Mouse (Mus musculus) kidney, postnatal 4 days (tissue): ENCODE data around the gene Rasgrf1.
"Not testable (repeated sequence)": the region's sequence is repeated elsewhere in the genome, so short reads cannot be mapped to it uniquely, and the experiment has no call there.

Experiments
- DNase-seq, 2 experiments: peaks; one replicate each; pipeline ENCODE4 v3.0.0; 2021; ENCODE audit warnings: mixed read lengths in 2 of 2

Rasgrf1 gene

DNA sequence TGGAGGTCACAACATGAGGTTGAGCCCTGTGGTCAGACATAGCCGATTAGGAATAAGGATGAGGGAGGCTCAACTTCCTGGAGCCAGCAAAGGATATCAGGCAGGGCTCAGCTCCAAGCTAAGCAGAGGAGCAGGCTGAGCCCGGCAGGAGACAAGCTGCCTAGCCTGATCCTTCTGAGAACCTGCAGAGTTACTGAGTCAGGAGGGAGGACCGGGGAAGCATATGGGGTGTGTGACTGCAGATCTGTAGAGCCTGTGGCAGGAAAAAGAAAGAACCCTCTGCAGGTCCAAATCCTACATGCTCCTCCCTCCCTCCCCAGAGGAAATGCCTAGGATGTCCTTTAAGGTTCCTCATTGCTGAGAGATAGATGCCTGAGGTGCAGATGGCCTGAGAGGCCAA, 62.6 kb downstream of the Rasgrf1 start:
- no peak for DNase-seq

- DNase-seq = peak in 1 of 2 experiments; percentile 22
These were observed 64.1 kb downstream of the Rasgrf1 start for GRCm38 (mm10) chr9:89973856-89974255.

DNA sequence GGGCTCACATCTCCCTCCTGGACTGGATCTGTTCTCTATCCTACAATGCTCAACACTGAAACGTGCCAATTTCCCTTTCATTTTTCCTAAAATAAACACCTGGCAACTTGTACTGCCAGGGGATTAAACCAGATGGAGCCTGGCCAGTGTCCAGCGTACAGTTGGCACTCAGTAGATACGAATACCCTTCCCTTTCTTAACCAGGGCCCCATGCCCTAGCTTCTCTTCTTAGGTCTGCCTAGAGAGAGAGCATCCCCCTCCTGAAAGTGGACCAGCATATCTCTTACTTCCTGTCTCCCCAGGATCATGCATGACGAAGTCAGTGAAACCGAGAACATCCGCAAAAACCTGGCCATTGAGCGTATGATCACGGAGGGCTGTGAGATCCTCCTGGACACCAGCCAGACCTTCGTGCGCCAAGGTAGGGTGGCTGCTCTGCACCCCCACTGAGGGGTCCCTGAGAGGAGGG, 64.8 kb downstream of the Rasgrf1 start:
- DNase-seq = no peak

- DNase-seq = peak in 1 of 2 experiments; percentile 35
These were observed 66.7 kb downstream of the Rasgrf1 start for GRCm38 (mm10) chr9:89976366-89976940.

GRCm38 (mm10) chr9:89979248-89979647, 69.5 kb downstream of the Rasgrf1 start:
- no peak for DNase-seq

DNA sequence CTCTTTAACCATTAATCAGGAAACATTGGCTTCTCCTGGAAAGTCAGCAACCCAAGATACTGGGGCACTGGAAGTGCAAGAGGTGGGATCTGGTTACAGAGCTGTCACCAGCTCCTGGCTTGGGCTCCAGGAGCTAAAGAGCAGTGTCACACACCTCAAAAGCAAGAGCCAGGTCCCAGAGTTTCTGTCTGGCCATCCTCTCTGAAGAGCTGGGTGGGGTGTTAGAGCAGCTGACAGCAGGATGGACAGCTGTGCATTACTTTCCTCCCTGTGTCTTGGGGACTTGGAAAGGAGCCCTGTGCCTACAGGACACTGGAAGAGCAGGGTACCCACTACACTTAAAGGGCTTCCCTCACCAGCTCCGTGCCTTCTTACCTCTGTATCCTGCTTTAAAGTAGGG, 72.5 kb downstream of the Rasgrf1 start:
- no peak for DNase-seq

DNA sequence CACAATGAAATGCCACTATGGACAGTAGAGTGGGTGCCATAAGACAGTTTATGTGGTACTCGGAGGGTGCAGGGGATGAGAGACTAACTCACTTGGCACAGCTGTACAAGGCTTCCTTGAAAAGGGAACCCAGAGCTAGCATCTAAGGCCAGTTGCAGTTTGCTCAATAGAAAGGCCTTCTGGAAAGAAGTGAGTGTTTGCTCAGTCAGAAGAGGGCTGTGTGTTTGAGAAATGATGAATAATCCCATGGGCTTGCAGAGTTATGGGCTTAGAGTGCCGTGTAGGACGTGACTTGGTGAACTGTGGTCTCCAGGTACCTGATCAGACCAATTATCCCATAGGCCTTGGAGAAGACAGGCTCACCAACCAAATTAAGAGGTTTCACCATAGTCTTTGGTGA, 78.3 kb downstream of the Rasgrf1 start:
- no peak for DNase-seq

DNA sequence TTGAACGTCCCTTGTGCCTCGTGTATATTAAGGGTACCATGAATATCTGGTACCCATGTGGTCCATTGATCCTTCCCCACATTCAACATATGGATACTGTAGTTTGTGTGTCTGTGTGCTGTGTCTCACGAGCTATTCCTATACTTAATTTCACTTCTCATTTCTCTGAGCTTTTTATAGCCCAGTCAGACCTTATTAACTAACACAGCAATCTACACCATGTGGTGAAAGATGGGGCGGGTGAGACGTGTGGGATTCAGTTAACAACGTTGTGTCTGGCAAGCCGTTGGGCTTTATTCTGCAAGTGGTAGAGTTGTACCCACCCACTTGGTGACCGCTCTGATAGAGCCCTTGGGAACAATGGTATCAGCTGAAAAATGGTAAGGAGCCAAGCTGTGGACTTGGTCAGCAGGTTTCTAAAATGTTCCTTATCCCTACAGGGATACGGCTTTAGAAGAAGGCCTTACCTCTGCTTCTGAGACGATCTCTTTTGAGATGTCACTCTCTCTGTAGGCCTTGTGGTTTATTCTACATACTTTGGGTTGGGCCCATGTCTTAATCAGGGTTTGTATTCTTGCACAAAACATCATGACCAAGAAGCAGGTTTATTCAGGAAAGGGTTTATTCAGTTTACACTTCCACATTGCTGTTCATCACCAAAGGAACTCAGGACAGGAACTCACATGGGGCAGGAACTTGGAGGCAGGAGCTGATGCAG, 79.3 kb downstream of the Rasgrf1 start:
- DNase-seq = no peak

DNA sequence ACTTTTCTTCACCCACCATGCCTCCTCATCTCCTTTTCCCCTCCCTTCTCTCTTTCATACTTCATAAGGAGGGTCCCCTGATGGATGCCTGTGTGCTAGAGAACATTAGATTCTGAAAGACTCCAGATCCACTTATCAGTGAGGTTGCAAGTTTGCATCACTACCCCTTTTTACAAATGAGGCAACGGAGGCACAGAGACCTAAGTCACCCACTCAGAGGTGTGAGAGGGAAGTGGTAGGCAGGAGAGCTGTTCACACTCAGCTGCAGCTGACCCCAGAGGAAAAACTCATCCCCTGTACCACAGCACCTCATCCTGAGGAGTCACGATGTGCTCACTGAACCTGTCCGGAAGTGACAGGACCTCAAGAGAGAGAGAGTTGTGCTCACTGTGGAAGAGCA, 96.7 kb downstream of the Rasgrf1 start:
- no peak for DNase-seq

DNA sequence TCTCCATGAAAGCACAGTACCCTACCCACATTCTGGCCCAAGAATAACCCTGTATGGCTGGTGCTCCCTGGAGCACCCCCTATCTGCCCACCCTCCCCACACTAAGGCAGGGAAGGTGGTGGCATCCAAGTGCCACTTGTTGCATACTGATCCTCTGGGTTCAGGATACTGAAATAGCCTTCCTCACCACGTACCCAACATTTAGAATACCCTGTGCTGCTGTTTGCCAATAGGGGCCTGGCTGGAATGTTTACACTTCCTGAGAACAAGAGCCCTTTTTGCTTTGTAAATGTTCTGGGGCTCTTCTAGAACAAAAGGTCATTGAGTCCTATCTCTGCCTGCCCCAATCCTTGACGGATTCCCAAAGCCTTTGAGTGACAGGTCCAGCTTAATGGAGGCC, 97.4 kb downstream of the Rasgrf1 start:
- no peak for DNase-seq

- peak; percentile 26 to 39 for DNase-seq
These were observed 98.4 kb downstream of the Rasgrf1 start for GRCm38 (mm10) chr9:90008138-90008537.

DNA sequence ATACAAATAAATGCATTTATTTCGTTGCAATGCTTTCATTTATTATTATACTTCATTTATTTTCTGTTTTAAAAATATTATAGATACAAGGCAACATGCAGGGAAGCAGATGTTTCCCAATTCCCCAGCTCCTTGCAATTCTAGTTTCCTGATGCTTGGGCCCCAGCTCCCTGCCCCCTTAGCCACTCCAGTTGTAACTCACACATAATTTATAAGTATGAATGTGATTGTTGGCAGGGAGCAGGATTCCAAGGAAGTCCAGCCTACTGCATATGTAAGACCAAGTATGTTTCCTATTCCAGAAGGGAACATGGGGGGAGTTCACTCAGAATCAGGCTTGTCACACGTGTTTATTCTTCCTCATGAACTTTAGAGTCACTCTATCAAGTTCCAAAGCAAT, 102.1 kb downstream of the Rasgrf1 start:
- peak; percentile 43 to 51 for DNase-seq

DNA sequence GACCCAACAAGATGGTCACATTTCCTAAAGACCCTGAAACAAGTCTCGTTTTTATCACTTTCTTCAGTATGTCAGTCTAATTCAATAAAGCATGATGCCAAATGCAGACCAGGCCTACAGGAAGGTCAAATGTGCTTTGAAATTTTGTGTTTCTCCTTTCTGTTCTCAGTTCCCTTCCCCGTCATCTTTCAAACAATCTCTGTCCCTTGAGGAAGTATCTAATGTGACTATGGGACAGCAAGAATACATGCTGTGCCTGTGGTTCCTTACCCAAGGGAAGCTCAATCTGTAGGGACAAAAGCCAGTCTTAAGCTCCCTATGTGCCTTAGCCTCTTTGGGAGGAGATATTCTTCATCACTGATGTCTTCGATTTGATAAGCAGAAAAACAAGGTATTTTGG, 104.9 kb downstream of the Rasgrf1 start:
- no peak for DNase-seq

GRCm38 (mm10) chr9:90016204-90016603, 106.5 kb downstream of the Rasgrf1 start:
- no peak for DNase-seq

- DNase-seq = no peak
These were observed 111.2 kb downstream of the Rasgrf1 start for GRCm38 (mm10) chr9:90020866-90021265.

GRCm38 (mm10) chr9:90021442-90021841, 111.7 kb downstream of the Rasgrf1 start:
- no peak for DNase-seq

DNA sequence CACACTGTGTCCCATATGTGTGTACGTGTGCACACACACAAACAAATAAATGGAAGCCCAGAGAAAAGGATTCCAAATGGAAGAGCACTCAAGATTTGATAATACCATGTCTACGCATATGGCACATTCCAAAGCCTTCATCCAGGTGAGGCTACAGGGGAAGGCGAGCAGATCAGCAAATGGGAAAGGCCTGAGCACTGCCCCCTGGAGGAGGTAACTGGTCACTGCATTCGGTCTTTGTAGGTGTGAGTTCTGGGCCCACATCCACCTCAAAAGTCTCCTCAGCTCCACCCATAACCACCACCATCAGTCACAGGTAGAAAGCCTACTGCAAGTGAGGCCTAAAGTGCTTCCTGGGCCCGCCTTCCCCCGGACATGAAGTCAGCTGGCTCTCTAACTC, 118.0 kb downstream of the Rasgrf1 start:
- no peak for DNase-seq

DNA sequence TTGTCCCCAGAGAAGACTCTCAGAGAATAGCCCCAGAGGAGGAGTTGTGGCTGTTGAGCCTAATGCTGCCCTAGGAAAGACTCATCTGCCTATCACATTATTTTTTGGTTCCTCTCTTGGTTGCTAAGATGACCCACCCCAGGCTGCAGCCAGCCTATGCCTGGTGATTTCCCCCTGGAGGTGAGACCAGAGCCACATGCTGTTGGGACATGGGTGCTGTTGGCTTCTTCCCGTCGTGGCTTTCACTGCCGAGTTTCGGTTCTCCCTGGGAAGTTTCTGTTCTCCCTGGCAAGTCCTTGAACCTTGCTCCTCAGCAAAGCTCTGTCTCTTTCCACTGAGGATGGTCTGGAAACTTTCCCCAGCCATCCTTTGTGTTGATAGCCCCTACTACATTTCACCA, 124.2 kb downstream of the Rasgrf1 start:
- no peak for DNase-seq

DNA sequence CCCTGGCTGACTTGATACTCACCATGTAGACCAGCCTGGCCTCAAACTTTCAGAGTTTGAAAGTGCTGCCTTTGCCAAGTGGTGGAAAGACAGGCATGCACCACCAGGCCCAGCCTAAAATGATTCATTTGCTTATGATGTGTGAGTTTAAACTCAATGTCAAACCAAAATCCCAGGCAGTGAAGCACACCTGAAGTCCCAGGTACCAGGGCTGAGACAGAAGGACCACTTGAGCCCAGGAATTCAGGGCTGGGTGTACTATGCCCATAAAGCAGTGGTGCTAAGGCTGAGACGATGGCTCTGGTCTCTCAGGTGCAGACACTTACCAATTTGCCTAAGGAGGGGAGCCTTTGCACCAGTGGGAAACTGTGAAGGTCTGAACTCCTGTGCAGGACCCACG, 125.5 kb downstream of the Rasgrf1 start:
- DNase-seq = no peak

- DNase-seq = no peak
These were observed 126.1 kb downstream of the Rasgrf1 start for GRCm38 (mm10) chr9:90035794-90036193.

- no peak for DNase-seq
These were observed 126.6 kb downstream of the Rasgrf1 start for GRCm38 (mm10) chr9:90036313-90036712.

DNA sequence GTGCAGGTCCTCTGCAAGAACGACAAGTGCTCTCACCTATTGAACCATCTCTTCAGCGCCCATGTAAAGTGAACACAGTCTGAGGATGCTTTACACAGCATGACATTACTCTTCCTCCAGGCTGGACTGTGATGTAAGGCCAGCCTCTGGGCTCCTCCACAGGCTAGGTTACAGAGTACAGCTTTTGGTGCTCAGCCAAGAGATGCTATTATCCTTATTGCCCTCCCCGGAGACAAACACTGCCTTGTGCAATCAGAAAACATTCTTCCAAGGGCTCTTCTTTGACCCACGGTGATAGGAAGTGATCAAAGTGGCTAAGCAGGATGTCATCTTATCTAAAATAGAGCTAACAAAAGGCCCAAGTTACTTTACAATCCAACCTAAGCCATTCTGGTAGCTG, 128.8 kb downstream of the Rasgrf1 start:
- DNase-seq = no peak

- DNase-seq = no peak
These were observed 131.2 kb downstream of the Rasgrf1 start for GRCm38 (mm10) chr9:90040916-90041315.

DNA sequence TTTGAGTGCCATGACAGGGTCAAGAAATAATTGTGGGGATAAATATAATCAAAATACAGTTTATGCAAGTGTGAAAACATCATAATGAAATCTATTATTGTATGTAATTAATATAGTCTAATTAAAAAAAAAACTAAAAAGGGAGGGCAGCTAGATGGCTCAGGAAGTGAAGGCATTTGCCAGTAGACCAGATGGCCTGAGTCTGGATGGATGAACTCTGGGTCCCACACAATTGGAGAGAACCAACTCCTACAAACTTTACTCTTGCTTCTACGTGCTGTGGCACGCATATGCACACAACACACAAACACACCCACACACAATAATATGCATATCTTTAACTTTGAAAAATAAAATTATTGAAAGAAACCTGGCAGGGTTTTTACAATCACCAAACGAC, 131.8 kb downstream of the Rasgrf1 start:
- DNase-seq = no peak

GRCm38 (mm10) chr9:90042906-90043305, 133.2 kb downstream of the Rasgrf1 start:
- DNase-seq = not testable (repeated sequence)
